In the genomic region with DNA sequence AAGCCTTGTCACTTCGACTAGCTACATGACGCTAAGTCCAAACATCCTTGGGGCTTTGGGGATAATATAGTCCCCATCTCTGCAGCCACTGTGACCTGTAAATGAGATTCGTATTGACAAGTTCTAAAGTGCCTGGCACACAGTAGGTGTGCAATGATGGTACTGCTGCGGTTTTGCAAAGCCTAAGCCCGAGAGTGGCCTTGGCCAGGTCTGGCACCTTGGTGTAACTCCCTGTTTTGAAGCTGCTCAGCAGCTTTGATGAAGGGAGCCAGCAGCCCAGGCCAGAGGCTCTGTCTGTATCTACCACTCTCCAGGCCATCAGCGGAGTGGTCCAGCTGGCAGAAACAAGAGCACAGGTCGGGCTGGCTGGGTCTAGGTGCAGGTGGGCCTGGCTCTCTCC, we compare ENCODE assay signal across 21 mouse cellular contexts.
DNase-seq lines count a peak whose midpoint lies in the region; ATAC-seq and TF ChIP-seq lines count a peak whose summit lies in the region.
"Had no signal": no experiment of that assay in that cellular context is flagged by ENCODE, and none has a peak within 500 bp of the region (broad histone marks: within the 10 kb centered on the region; RNA-seq: fewer than 3 reads in every experiment).

No protein-coding gene starts in this region.

- WGBS in heart, embryonic 15.5 days = 59% methylated on average over 7 of the region's 7 CpGs
- WGBS in heart, embryonic 10.5 days = 59% methylated on average over 7 of the region's 7 CpGs

- H3K9me3 ChIP-seq in heart, embryonic 15.5 days (replicated peaks) = no peaks in the 10 kb centered on the region
- no peaks in the 10 kb centered on the region for H3K9me3 ChIP-seq in heart, embryonic 10.5 days
- H3K9me3 ChIP-seq: forebrain, embryonic 12.5 days; hindbrain, embryonic 10.5 days; stomach, embryonic 15.5 days had no signal

- TF ChIP-seq CTCF in gastrocnemius, adult 2 months (IDR thresholded peaks at IDR 0.05) = no peak

- peaks cover 29% of the 10 kb centered on the region for H3K27me3 ChIP-seq in heart, embryonic 15.5 days
- H3K27me3 ChIP-seq in heart, embryonic 10.5 days (ENCODE audit: insufficient read depth, poor library complexity, severe bottlenecking) = peaks cover 21% of the 10 kb centered on the region
- H3K27me3 ChIP-seq: stomach, embryonic 15.5 days had no signal

- no peak overlapping the region for H3K9ac ChIP-seq in heart, embryonic 15.5 days
- H3K9ac ChIP-seq: forebrain, embryonic 12.5 days; liver, postnatal 0 days; stomach, embryonic 15.5 days had no signal

- intact Hi-C loops in gastrocnemius, adult 2 months (cut with DNase I) = no loop called here

- H3K27ac ChIP-seq in gastrocnemius, adult 2 months = peak overlapping the region; percentile 35; the same call in 1 of the 2 replicates
- peak overlapping the region; percentile 1 for H3K27ac ChIP-seq in heart, embryonic 15.5 days
- no peak overlapping the region for H3K27ac ChIP-seq in heart, embryonic 10.5 days
- H3K27ac ChIP-seq: forebrain, embryonic 12.5 days; hindbrain, embryonic 10.5 days; hindbrain, postnatal 0 days; stomach, embryonic 15.5 days had no signal

- ATAC-seq in heart, embryonic 15.5 days (replicated peaks; ENCODE audit: insufficient number of reproducible peaks, insufficient read depth, low FRiP score, low read depth) = 0 out of 2 replicates have a peak, but pooled peaks have one; percentile 23
- ATAC-seq: liver, postnatal 0 days had no signal

- no peaks in the 10 kb centered on the region for H3K36me3 ChIP-seq in heart, embryonic 15.5 days
- H3K36me3 ChIP-seq in heart, embryonic 10.5 days = no peaks in the 10 kb centered on the region
- H3K36me3 ChIP-seq: forebrain, embryonic 12.5 days; hindbrain, embryonic 10.5 days; stomach, embryonic 15.5 days had no signal

- no peak overlapping the region for H3K4me3 ChIP-seq in gastrocnemius, adult 2 months
- H3K4me3 ChIP-seq in heart, embryonic 15.5 days = no peak overlapping the region
- H3K4me3 ChIP-seq in heart, embryonic 10.5 days = no peak overlapping the region
- H3K4me3 ChIP-seq: forebrain, embryonic 12.5 days; hindbrain, embryonic 10.5 days; stomach, embryonic 15.5 days had no signal

- H3K4me1 ChIP-seq in heart, embryonic 15.5 days (replicated peaks) = peaks cover 8% of the 10 kb centered on the region
- peaks cover 10% of the 10 kb centered on the region; the same call in 1 of the 2 replicates for H3K4me1 ChIP-seq in heart, embryonic 10.5 days

- no peak overlapping the region for H3K4me2 ChIP-seq in heart, embryonic 15.5 days
- H3K4me2 ChIP-seq: forebrain, embryonic 12.5 days; stomach, embryonic 15.5 days had no signal

- DNase-seq in gastrocnemius, adult 2 months = peak; percentile 41
- DNase-seq in gastrocnemius, adult 18-20 months (ENCODE audit: low spot score) = no peak
- no peak for DNase-seq in heart, embryonic 10.5 days (ENCODE audit: low spot score)
- peak; percentile 14 to 51 for DNase-seq in lung, postnatal 4 days
- no peak for DNase-seq in lung, postnatal 25 days (ENCODE audit: low spot score)
- no peak for DNase-seq in yolk sac, embryonic 10.5 days (ENCODE audit: low spot score)
- DNase-seq in adrenal gland, postnatal 36 days = no peak
- DNase-seq: adrenal gland, postnatal 14 days; cerebellum, adult 11 months; embryo, embryonic 11 days; kidney, adult 11 months; liver; liver, postnatal 0 days; retina, postnatal 1 day; thymus, adult 18-20 months; thymus, postnatal 4 days had no signal

Comparison
In these comparisons a context has a peak if more than half of its experiments do, and no peak if none do; other contexts are left out.
1. DNase-seq: peak in gastrocnemius, adult 2 months (single experiment) and lung, postnatal 4 days (2 of 2); none in gastrocnemius, adult 18-20 months (single experiment), heart, embryonic 10.5 days (single experiment), lung, postnatal 25 days (single experiment), yolk sac, embryonic 10.5 days (single experiment) and adrenal gland, postnatal 36 days (0 of 2).